Mouse (Mus musculus): ENCODE results near the gene Wnt3. TPM values are rescaled to one million over a fixed set of nuclear protein-coding genes. Genes with fewer than 3 reads are reported as not detected.

Gene Wnt3
- polyA plus RNA-seq, 1 experiment, result not detected

- no peaks in the 10 kb centered on the region for H3K36me3 ChIP-seq (ENCODE audit: control insufficient read depth, insufficient read depth, low read length)
- H3K27ac ChIP-seq (ENCODE audit: insufficient read depth, low read depth, low read length), result no peak overlapping the region
- no peak overlapping the region for H3K4me3 ChIP-seq (ENCODE audit: insufficient read depth, low read depth, low read length)
- H3K27me3 ChIP-seq (replicated peaks; ENCODE audit: control insufficient read depth, insufficient read depth, low read length), result no peaks in the 10 kb centered on the region; the same call in 1 of the 2 replicates
- 3% methylated on average over 23 of the region's 23 CpGs for WGBS
- no peaks in the 10 kb centered on the region for H3K4me1 ChIP-seq (ENCODE audit: control insufficient read depth, insufficient read depth, low read length)
- no peak for TF ChIP-seq POLR2A (IDR thresholded peaks at IDR 0.05; ENCODE audit: low read depth, low read length)
- TF ChIP-seq CTCF (conservative IDR thresholded peaks at IDR 0.05; ENCODE audit: insufficient read depth, insufficient read length, low read depth, low read length), result no peak
- DNase-seq, result no peak
Measured at GRCm38 (mm10) chr11:103772505-103773386, 1.2 kb upstream of the Wnt3 start.

- no peak for TF ChIP-seq POLR2A (IDR thresholded peaks at IDR 0.05; ENCODE audit: low read depth, low read length)
- TF ChIP-seq CTCF (conservative IDR thresholded peaks at IDR 0.05; ENCODE audit: insufficient read depth, insufficient read length, low read depth, low read length), result no peak
- H3K27me3 ChIP-seq (replicated peaks; ENCODE audit: control insufficient read depth, insufficient read depth, low read length), result no peaks in the 10 kb centered on the region; the same call in 1 of the 2 replicates
- 1% methylated on average over 19 of the region's 19 CpGs for WGBS
- no peak overlapping the region for H3K27ac ChIP-seq (ENCODE audit: insufficient read depth, low read depth, low read length)
- no peak for DNase-seq
- H3K4me1 ChIP-seq (ENCODE audit: control insufficient read depth, insufficient read depth, low read length), result no peaks in the 10 kb centered on the region
- no peak overlapping the region for H3K4me3 ChIP-seq (ENCODE audit: insufficient read depth, low read depth, low read length)
- H3K36me3 ChIP-seq (ENCODE audit: control insufficient read depth, insufficient read depth, low read length), result no peaks in the 10 kb centered on the region
Measured at GRCm38 (mm10) chr11:103774228-103774530, 229 bp downstream of the Wnt3 start.

- Histone ChIP-seq H3K4me1 (ENCODE audit: control insufficient read depth, insufficient read depth, low read length) (no peaks in the 10 kb centered on the region), H3K27ac (ENCODE audit: insufficient read depth, low read depth, low read length) (no peak overlapping the region), H3K4me3 (ENCODE audit: insufficient read depth, low read depth, low read length) (no peak overlapping the region), H3K27me3 (replicated peaks; ENCODE audit: control insufficient read depth, insufficient read depth, low read length) (no peaks in the 10 kb centered on the region), H3K36me3 (ENCODE audit: control insufficient read depth, insufficient read depth, low read length) (no peaks in the 10 kb centered on the region)
- 37% methylated on average over 9 of the region's 9 CpGs for WGBS
- no peak for TF ChIP-seq CTCF (conservative IDR thresholded peaks at IDR 0.05; ENCODE audit: insufficient read depth, insufficient read length, low read depth, low read length)
- no peak for TF ChIP-seq POLR2A (IDR thresholded peaks at IDR 0.05; ENCODE audit: low read depth, low read length)
- DNase-seq, result no peak
Measured at GRCm38 (mm10) chr11:103780152-103780551, 6.2 kb downstream of the Wnt3 start.

GRCm38 (mm10) chr11:103789951-103790350, 16.0 kb downstream of the Wnt3 start:
- H3K4me3 ChIP-seq (ENCODE audit: insufficient read depth, low read depth, low read length), result no peak overlapping the region
- no peak overlapping the region for H3K27ac ChIP-seq (ENCODE audit: insufficient read depth, low read depth, low read length)
- H3K36me3 ChIP-seq (ENCODE audit: control insufficient read depth, insufficient read depth, low read length), result no peaks in the 10 kb centered on the region
- no peak for DNase-seq
- H3K4me1 ChIP-seq (ENCODE audit: control insufficient read depth, insufficient read depth, low read length), result no peaks in the 10 kb centered on the region
- 60% methylated on average over 5 of the region's 5 CpGs for WGBS
- TF ChIP-seq POLR2A (IDR thresholded peaks at IDR 0.05; ENCODE audit: low read depth, low read length) (no peak), CTCF (conservative IDR thresholded peaks at IDR 0.05; ENCODE audit: insufficient read depth, insufficient read length, low read depth, low read length) (no peak)
- H3K27me3 ChIP-seq (replicated peaks; ENCODE audit: control insufficient read depth, insufficient read depth, low read length), result no peaks in the 10 kb centered on the region; the same call in 1 of the 2 replicates

GRCm38 (mm10) chr11:103801128-103801527, 27.2 kb downstream of the Wnt3 start:
- no peak for TF ChIP-seq CTCF (conservative IDR thresholded peaks at IDR 0.05; ENCODE audit: insufficient read depth, insufficient read length, low read depth, low read length)
- TF ChIP-seq POLR2A (IDR thresholded peaks at IDR 0.05; ENCODE audit: low read depth, low read length), result no peak
- 78% methylated on average over 9 of the region's 9 CpGs for WGBS
- no peaks in the 10 kb centered on the region for H3K27me3 ChIP-seq (replicated peaks; ENCODE audit: control insufficient read depth, insufficient read depth, low read length)
- no peaks in the 10 kb centered on the region for H3K36me3 ChIP-seq (ENCODE audit: control insufficient read depth, insufficient read depth, low read length)
- H3K4me3 ChIP-seq (ENCODE audit: insufficient read depth, low read depth, low read length), result no peak overlapping the region
- no peak for DNase-seq
- H3K27ac ChIP-seq (ENCODE audit: insufficient read depth, low read depth, low read length), result no peak overlapping the region
- no peaks in the 10 kb centered on the region for H3K4me1 ChIP-seq (ENCODE audit: control insufficient read depth, insufficient read depth, low read length)

- DNase-seq, result no peak
- 80% methylated on average over 11 of the region's 11 CpGs for WGBS
- Histone ChIP-seq H3K4me1 (ENCODE audit: control insufficient read depth, insufficient read depth, low read length) (no peaks in the 10 kb centered on the region), H3K4me3 (ENCODE audit: insufficient read depth, low read depth, low read length) (no peak overlapping the region), H3K36me3 (ENCODE audit: control insufficient read depth, insufficient read depth, low read length) (no peaks in the 10 kb centered on the region), H3K27me3 (replicated peaks; ENCODE audit: control insufficient read depth, insufficient read depth, low read length) (no peaks in the 10 kb centered on the region), H3K27ac (ENCODE audit: insufficient read depth, low read depth, low read length) (no peak overlapping the region)
- TF ChIP-seq POLR2A (IDR thresholded peaks at IDR 0.05; ENCODE audit: low read depth, low read length) (no peak), CTCF (conservative IDR thresholded peaks at IDR 0.05; ENCODE audit: insufficient read depth, insufficient read length, low read depth, low read length) (no peak)
Measured at GRCm38 (mm10) chr11:103804126-103804525, 30.2 kb downstream of the Wnt3 start.

GRCm38 (mm10) chr11:103804804-103805203, 30.9 kb downstream of the Wnt3 start:
- Histone ChIP-seq H3K27me3 (replicated peaks; ENCODE audit: control insufficient read depth, insufficient read depth, low read length) (no peaks in the 10 kb centered on the region; the same call in 1 of the 2 replicates), H3K36me3 (ENCODE audit: control insufficient read depth, insufficient read depth, low read length) (no peaks in the 10 kb centered on the region), H3K4me1 (ENCODE audit: control insufficient read depth, insufficient read depth, low read length) (peaks cover 3% of the 10 kb centered on the region; the same call in 1 of the 2 replicates), H3K4me3 (ENCODE audit: insufficient read depth, low read depth, low read length) (no peak overlapping the region), H3K27ac (ENCODE audit: insufficient read depth, low read depth, low read length) (no peak overlapping the region)
- 80% methylated on average over 4 of the region's 4 CpGs for WGBS
- no peak for TF ChIP-seq POLR2A (IDR thresholded peaks at IDR 0.05; ENCODE audit: low read depth, low read length)
- no peak for TF ChIP-seq CTCF (conservative IDR thresholded peaks at IDR 0.05; ENCODE audit: insufficient read depth, insufficient read length, low read depth, low read length)
- no peak for DNase-seq
